Mouse (Mus musculus) liver, embryonic 11.5 days (tissue): ENCODE data around the gene Pfkfb3. TPM values are rescaled to one million over a fixed set of nuclear protein-coding genes. Genes with fewer than 3 reads are reported as not detected.
A peak's percentile ranks its signal among the peaks of the same experiment; 100 is the strongest.

ENCODE experiments used
- ATAC-seq: fragments of 200-750 bp; cut with Nextera tagmentation; replicated peaks from 2 replicates; pipeline ENCODE4 v1.8.0; 2017; ENCODE audit warnings: moderate number of reproducible peaks, mild to moderate bottlenecking, moderate TSS enrichment, moderate library complexity; ENCODE audit not compliant: low FRiP score
- DNase-seq: peaks from one replicate; pipeline ENCODE4 v3.0.0-alpha.2; 2017; ENCODE audit warnings: low spot score
- H3K27ac ChIP-seq: fragments of 300-500 bp; sonication (generic); 2 replicates; pipeline ENCODE4 v1.5.1; 2014; ENCODE audit warnings: mild to moderate bottlenecking, low read depth, low read length, control low read depth
- H3K27me3 ChIP-seq: fragments of 300-500 bp; sonication (generic); replicated peaks from 2 replicates; pipeline ENCODE4 v1.6.1; 2014; ENCODE audit warnings: low read length, mixed read lengths; ENCODE audit not compliant: control insufficient read depth, insufficient read depth
- H3K36me3 ChIP-seq: fragments of 300-500 bp; sonication (generic); 2 replicates; pipeline ENCODE4 v1.6.1; 2014; ENCODE audit warnings: mild to moderate bottlenecking, low read length, moderate library complexity, mixed read lengths; ENCODE audit not compliant: control insufficient read depth, insufficient read depth
- H3K4me1 ChIP-seq: fragments of 300-500 bp; sonication (generic); replicated peaks from 2 replicates; pipeline ENCODE4 v1.6.1; 2014; ENCODE audit warnings: low read length, mixed read lengths; ENCODE audit not compliant: control insufficient read depth, insufficient read depth
- H3K4me2 ChIP-seq: fragments of 300-500 bp; sonication (generic); 2 replicates; pipeline ENCODE4 v1.6.1; 2014; ENCODE audit warnings: mild to moderate bottlenecking, control low read depth, moderate library complexity
- H3K4me3 ChIP-seq: fragments of 300-500 bp; sonication (generic); 2 replicates; pipeline ENCODE4 v1.5.1; 2014; ENCODE audit warnings: low read depth, low read length, control low read depth
- H3K9ac ChIP-seq: fragments of 300-500 bp; sonication (generic); 2 replicates; pipeline ENCODE4 v1.6.1; 2014; ENCODE audit warnings: low read depth, low read length, control low read depth
- H3K9me3 ChIP-seq: fragments of 300-500 bp; sonication (generic); 2 replicates; pipeline ENCODE4 v1.6.1; 2016; ENCODE audit warnings: low read length, inconsistent platforms, mixed read lengths; ENCODE audit not compliant: control insufficient read depth
- WGBS: fragments of 180-500 bp; shearing (Covaris S2); extraction: QIAGEN DNeasy Blood & Tissue Kit; methylation state at CpG from one replicate; pipeline ENCODE4 v1.1.7; 2014; 5-methylcytosine and 5-hydroxymethylcytosine counted together
- polyA plus RNA-seq: library from polyadenylated mRNA; unstranded; fragments of >200 nt; fragmentation: Nextera tagmentation; extraction: Ambion mirVana; gene quantifications from 2 replicates; pipeline ENCODE4 v1.2.1, GENCODE M21; 2014

Gene Pfkfb3
- polyA plus RNA-seq, 1 experiment from 2014 or later = 20.3 TPM

- no peak overlapping the region for H3K9ac ChIP-seq
- no peak for DNase-seq
- H3K4me1 ChIP-seq = peaks cover 26% of the 10 kb centered on the region
- H3K9me3 ChIP-seq = no peaks in the 10 kb centered on the region
- WGBS = 41% methylated on average over 3 of the region's 3 CpGs
- peak overlapping the region; percentile 66 for H3K27ac ChIP-seq
- H3K4me2 ChIP-seq = no peak overlapping the region; the same call in 1 of the 2 replicates
- H3K4me3 ChIP-seq = no peak overlapping the region
- 0 out of 2 replicates have a peak, but pooled peaks have one; percentile 17 for ATAC-seq
- no peaks in the 10 kb centered on the region for H3K36me3 ChIP-seq
- no peaks in the 10 kb centered on the region for H3K27me3 ChIP-seq
Measured at GRCm38 (mm10) chr2:11426379-11426778, 127.5 kb downstream of the Pfkfb3 start.

DNA sequence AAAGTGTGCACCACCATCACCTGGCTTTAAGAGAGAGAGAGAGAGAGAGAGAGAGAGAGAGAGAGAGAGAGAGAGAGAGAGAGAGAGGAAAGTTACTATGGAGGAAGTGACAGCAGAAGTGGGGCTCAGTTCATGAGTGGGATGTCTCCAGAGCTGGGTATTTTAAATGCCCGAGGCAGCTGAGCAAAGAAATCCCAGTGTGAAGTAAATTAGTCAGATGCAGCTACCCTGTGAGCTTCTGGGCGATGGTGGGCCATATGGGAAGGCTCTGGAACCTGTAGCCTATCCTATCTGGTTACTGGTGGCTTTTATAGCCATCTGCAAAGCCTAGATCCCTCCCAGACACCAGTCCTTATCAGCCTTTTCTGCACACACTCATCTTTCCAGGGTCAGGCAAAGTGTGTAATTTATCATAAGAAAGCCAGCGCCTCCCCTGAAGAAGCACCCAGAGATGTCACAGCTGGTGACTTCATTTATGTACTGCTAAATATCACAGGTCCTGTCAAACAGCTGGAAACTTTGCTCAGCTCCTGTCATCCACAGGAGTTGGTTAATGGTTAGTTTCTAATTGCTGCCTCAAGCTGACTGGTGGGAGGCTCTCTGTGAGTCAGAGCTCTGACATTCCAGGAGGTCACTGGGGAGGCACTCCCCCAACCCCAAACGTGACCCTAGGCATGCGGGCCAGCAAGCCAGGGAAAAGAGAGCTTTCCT, 128.3 kb downstream of the Pfkfb3 start:
- Histone ChIP-seq H3K27ac (peak overlapping the region; percentile 66; the same call in 1 of the 2 replicates), H3K27me3 (no peaks in the 10 kb centered on the region), H3K36me3 (no peaks in the 10 kb centered on the region), H3K4me2 (peak overlapping the region; percentile 21; the same call in 1 of the 2 replicates), H3K4me3 (no peak overlapping the region), H3K4me1 (peaks cover 26% of the 10 kb centered on the region), H3K9ac (no peak overlapping the region), H3K9me3 (no peaks in the 10 kb centered on the region)
- peak; percentile 38 for DNase-seq
- 14% methylated on average over 5 of the region's 5 CpGs for WGBS
- peak; percentile 94 for ATAC-seq

GRCm38 (mm10) chr2:11424252-11424651, 129.6 kb downstream of the Pfkfb3 start:
- Histone ChIP-seq H3K4me1 (peaks cover 18% of the 10 kb centered on the region), H3K27me3 (no peaks in the 10 kb centered on the region), H3K4me2 (no peak overlapping the region), H3K9ac (no peak overlapping the region), H3K4me3 (no peak overlapping the region), H3K36me3 (no peaks in the 10 kb centered on the region), H3K27ac (no peak overlapping the region), H3K9me3 (no peaks in the 10 kb centered on the region)
- no peak for DNase-seq
- ATAC-seq = no peak
- WGBS = 79% methylated on average over 5 of the region's 5 CpGs

GRCm38 (mm10) chr2:11423421-11423820, 130.5 kb downstream of the Pfkfb3 start:
- ATAC-seq = no peak
- no peaks in the 10 kb centered on the region for H3K36me3 ChIP-seq

GRCm38 (mm10) chr2:11422384-11422783, 131.5 kb downstream of the Pfkfb3 start:
- Histone ChIP-seq H3K9ac (no peak overlapping the region), H3K4me1 (peaks cover 15% of the 10 kb centered on the region), H3K27ac (no peak overlapping the region), H3K27me3 (no peaks in the 10 kb centered on the region), H3K36me3 (no peaks in the 10 kb centered on the region), H3K4me3 (no peak overlapping the region), H3K4me2 (no peak overlapping the region), H3K9me3 (no peaks in the 10 kb centered on the region)
- DNase-seq = no peak
- WGBS = 84% methylated on average over 3 of the region's 3 CpGs
- ATAC-seq = no peak

More at GRCm38 (mm10) chr2:11423421-11423820, 130.5 kb downstream of the Pfkfb3 start:
- DNase-seq = no peak
- Histone ChIP-seq H3K4me3 (no peak overlapping the region), H3K27me3 (no peaks in the 10 kb centered on the region), H3K4me1 (peaks cover 15% of the 10 kb centered on the region), H3K9me3 (no peaks in the 10 kb centered on the region), H3K4me2 (no peak overlapping the region), H3K27ac (no peak overlapping the region), H3K9ac (no peak overlapping the region)
- WGBS = 89% methylated on average over 2 of the region's 2 CpGs

Other genes with a start within 250 kb of the Pfkfb3 start
- gene Rbm17, start 50.1 kb upstream of the Pfkfb3 start, polyA plus RNA-seq = 176 and 179 TPM in 2 replicates
- not detected in 2 replicates for gene Gm17490, start 72.2 kb upstream of the Pfkfb3 start, polyA plus RNA-seq
- 0.04 TPM in 1 of 2 replicates, not detected in the other for gene Il2ra, start 88.7 kb upstream of the Pfkfb3 start, polyA plus RNA-seq
- 1.6 and 2.1 TPM in 2 replicates for gene Il15ra, start 151.2 kb upstream of the Pfkfb3 start, polyA plus RNA-seq
- gene Fbh1, start 223.5 kb upstream of the Pfkfb3 start, polyA plus RNA-seq = 73.5 and 80.7 TPM in 2 replicates
- 18.8 and 24.2 TPM in 2 replicates for gene Ankrd16, start 223.8 kb upstream of the Pfkfb3 start, polyA plus RNA-seq